Mouse (Mus musculus) lung, adult 2 months (tissue): ENCODE measurements at regions not wholly inside any gene's neighbourhood (a gene's known extent, or its start where the extent isn't known, plus 50 kb on each side); places are given as distances from the start of the nearest gene placed in this dataset.

Experiments used
- CTCF ChIP-seq: fragments of 200-500 bp; IDR thresholded peaks from 2 replicates; pipeline ENCODE4 v1.5.1; 2011; ENCODE audit warnings: mild to moderate bottlenecking, low read length, control low read depth; ENCODE audit not compliant: insufficient read depth
- POLR2A ChIP-seq: fragments of 200-500 bp; IDR thresholded peaks from 2 replicates; pipeline ENCODE4 v1.6.1; 2011; ENCODE audit warnings: low read depth, mild to moderate bottlenecking, control low read depth, low read length, borderline replicate concordance; ENCODE audit errors: extremely low read depth

- TF ChIP-seq CTCF (no peak), POLR2A (no peak)
These were observed 157.4 kb upstream of the Wdfy3 start for GRCm38 (mm10) chr5:102227131-102227530.
